Mouse (Mus musculus) MN1 (cell line): ENCODE data around the gene Krtap19-3.

Source experiments
- DNase-seq: peaks from one replicate; pipeline ENCODE4 v3.0.0-alpha.2; 2016; ENCODE audit warnings: low spot score

Gene Krtap19-3

GRCm38 (mm10) chr16:88877938-88878337 lies at the start of gene Krtap19-3:
Krtap19-3 (minus strand) TSS chr16:88878038.
- no peak for DNase-seq

- DNase-seq, result no peak
Measured at GRCm38 (mm10) chr16:88896357-88896756, 18.5 kb upstream of the Krtap19-3 start, which contains the start of gene Krtap19-5. Krtap19-5 (minus strand) TSS chr16:88896457.

GRCm38 (mm10) chr16:88886870-88887269 lies 9.0 kb upstream of the Krtap19-3 start:
- no peak for DNase-seq

GRCm38 (mm10) chr16:88884989-88885388 lies 7.2 kb upstream of the Krtap19-3 start, which contains the start of gene Krtap19-4:
Krtap19-4 (minus strand) TSS chr16:88885089.
- DNase-seq, result no peak

- DNase-seq, result no peak
Measured at GRCm38 (mm10) chr16:88874169-88874568, 3.7 kb downstream of the Krtap19-3 start, which contains the start of gene Krtap19-2. Krtap19-2 (minus strand) TSS chr16:88874269.

GRCm38 (mm10) chr16:88869311-88869710 lies 8.5 kb downstream of the Krtap19-3 start, which contains the start of gene Krtap19-1:
Krtap19-1 (minus strand) TSS chr16:88869411.
- no peak for DNase-seq

- no peak for DNase-seq
Measured at GRCm38 (mm10) chr16:88864887-88865407, 12.9 kb downstream of the Krtap19-3 start.

- no peak for DNase-seq
Measured at GRCm38 (mm10) chr16:88851450-88851849, 26.4 kb downstream of the Krtap19-3 start.

GRCm38 (mm10) chr16:88848558-88848957 lies 29.3 kb downstream of the Krtap19-3 start:
- no peak for DNase-seq

- no peak for DNase-seq
Measured at GRCm38 (mm10) chr16:88847363-88847762, 30.5 kb downstream of the Krtap19-3 start.
